Mouse (Mus musculus): Measurements from ENCODE around the gene Olfr1284.
"Not testable (repeated sequence)": the region's sequence is repeated elsewhere in the genome, so short reads cannot be mapped to it uniquely, and the experiment has no call there.

Gene Olfr1284

GRCm38 (mm10) chr2:111375222-111375621, at the start of gene Olfr1284:
TSS of gene Olfr1284 (plus strand) at chr2:111375522.
- DNase-seq: no peak

GRCm38 (mm10) chr2:111326220-111326619, 49.1 kb upstream of the Olfr1284 start, which contains the start of gene Olfr1281:
TSS of gene Olfr1281 (plus strand) at chr2:111326520.
- DNase-seq: no peak

- not testable (repeated sequence) for DNase-seq
These were observed 41.6 kb upstream of the Olfr1284 start for GRCm38 (mm10) chr2:111333721-111334120.

- no peak for DNase-seq
These were observed 39.3 kb upstream of the Olfr1284 start, which contains the start of gene Olfr1282 for GRCm38 (mm10) chr2:111335976-111336375. TSS of gene Olfr1282 (minus strand) at chr2:111336076.

GRCm38 (mm10) chr2:111366490-111366889, 8.8 kb upstream of the Olfr1284 start, which contains the start of gene Olfr1283:
TSS of gene Olfr1283 (plus strand) at chr2:111366790.
- no peak for DNase-seq

- DNase-seq: no peak
These were observed 47.6 kb downstream of the Olfr1284 start, which contains the start of gene Olfr1286 for GRCm38 (mm10) chr2:111422931-111423330. TSS of gene Olfr1286 (minus strand) at chr2:111423115.
